Mouse (Mus musculus) embryonic fibroblast, embryonic 13.5 days (primary cell): Measurements from ENCODE around the gene Alx1.

Experiments used
- CTCF ChIP-seq: IDR thresholded peaks from 2 replicates; pipeline ENCODE4 v1.5.1; 2011; ENCODE audit warnings: mild to moderate bottlenecking, control low read depth, low read length, moderate library complexity, borderline replicate concordance; ENCODE audit not compliant: insufficient read depth
- POLR2A ChIP-seq: IDR thresholded peaks from 2 replicates; pipeline ENCODE4 v1.6.1; 2011; ENCODE audit warnings: low read depth, mild to moderate bottlenecking, control low read depth, low read length, moderate library complexity

- TF ChIP-seq POLR2A, result no peak
- no peak for TF ChIP-seq CTCF
Measured at GRCm38 (mm10) chr10:102959602-102960001, 70.4 kb downstream of the Alx1 start.
